Mouse (Mus musculus) urinary bladder, postnatal 4 days (tissue): ENCODE results near the gene Unc13a.

Source experiments
- DNase-seq, 2 experiments: peaks; one replicate each; pipeline ENCODE4 v3.0.0; 2021 to 2022; ENCODE audit warnings: low spot score in 2 of 2

Gene Unc13a

GRCm38 (mm10) chr8:71625088-71625487, 46.5 kb downstream of the Unc13a start:
- no peak for DNase-seq

GRCm38 (mm10) chr8:71619786-71620185, 51.8 kb downstream of the Unc13a start:
- DNase-seq, result no peak

- no peak for DNase-seq
These were observed 58.1 kb downstream of the Unc13a start for GRCm38 (mm10) chr8:71613418-71613817.

GRCm38 (mm10) chr8:71612141-71612540, 59.4 kb downstream of the Unc13a start:
- no peak for DNase-seq

GRCm38 (mm10) chr8:71610822-71611651, 60.5 kb downstream of the Unc13a start, which contains the start of gene Colgalt1:
Colgalt1 (plus strand) TSS chr8:71610998.
- DNase-seq, result peak; percentile 95 to 96

GRCm38 (mm10) chr8:71604021-71604420, 67.5 kb downstream of the Unc13a start:
- no peak for DNase-seq

- peak; percentile 76 to 82 for DNase-seq
These were observed 68.8 kb downstream of the Unc13a start for GRCm38 (mm10) chr8:71602666-71603334.

GRCm38 (mm10) chr8:71601939-71602665, 69.5 kb downstream of the Unc13a start:
- no peak for DNase-seq

- DNase-seq, result no peak
These were observed 72.7 kb downstream of the Unc13a start for GRCm38 (mm10) chr8:71598841-71599240.

- DNase-seq, result no peak
These were observed 73.2 kb downstream of the Unc13a start for GRCm38 (mm10) chr8:71598375-71598774.

- DNase-seq, result no peak
These were observed 74.1 kb downstream of the Unc13a start, which contains the start of gene Fam129c for GRCm38 (mm10) chr8:71597451-71597850. Fam129c (plus strand) TSS chr8:71597648.

GRCm38 (mm10) chr8:71596798-71597197, 74.8 kb downstream of the Unc13a start:
- no peak for DNase-seq

GRCm38 (mm10) chr8:71596384-71596783, 75.2 kb downstream of the Unc13a start:
- no peak for DNase-seq

- peak; percentile 80 to 89 for DNase-seq
These were observed 75.7 kb downstream of the Unc13a start for GRCm38 (mm10) chr8:71595862-71596261.

- DNase-seq, result no peak
These were observed 77.2 kb downstream of the Unc13a start for GRCm38 (mm10) chr8:71594324-71594722.

GRCm38 (mm10) chr8:71593556-71594323, 77.8 kb downstream of the Unc13a start:
- DNase-seq, result no peak

GRCm38 (mm10) chr8:71592374-71593170, 79.0 kb downstream of the Unc13a start:
- DNase-seq, result peak in 1 of 2 experiments; percentile 74

- peak; percentile 94 for DNase-seq
These were observed 79.8 kb downstream of the Unc13a start, which contains the start of gene Pgls for GRCm38 (mm10) chr8:71591471-71592373. Pgls (plus strand) TSS chr8:71592176.

GRCm38 (mm10) chr8:71591017-71591416, 80.5 kb downstream of the Unc13a start:
- DNase-seq, result no peak
